Mouse (Mus musculus): ENCODE data around the gene Ptges. TPM values are rescaled to one million over a fixed set of nuclear protein-coding genes. Genes with fewer than 3 reads are reported as not detected.

Ptges gene
- polyA plus RNA-seq, 1 experiment from 2014 or later = 9.1 TPM

GRCm38 (mm10) chr2:30842615-30843014 lies 87.0 kb downstream of the Ptges start:
- 51% methylated on average over 10 of the region's 10 CpGs for WGBS
- ATAC-seq (replicated peaks; ENCODE audit: insufficient number of reproducible peaks, low FRiP score, low TSS enrichment, low read depth) = no peak
- no peak overlapping the region for H3K27ac ChIP-seq (replicated peaks; ENCODE audit: low read depth, low read length)

More at GRCm38 (mm10) chr2:30842615-30843014, 87.0 kb downstream of the Ptges start:
- H3K9ac ChIP-seq (replicated peaks; ENCODE audit: low read length) = no peak overlapping the region
- no peak for DNase-seq (ENCODE audit: low spot score)
- H3K9me3 ChIP-seq (replicated peaks; ENCODE audit: control insufficient read depth, low read length) = no peaks in the 10 kb centered on the region
- H3K4me3 ChIP-seq (ENCODE audit: low read depth, low read length) = no peak overlapping the region
- H3K27me3 ChIP-seq (ENCODE audit: control insufficient read depth, insufficient read depth, low read length) = no peaks in the 10 kb centered on the region
- no peaks in the 10 kb centered on the region for H3K36me3 ChIP-seq (replicated peaks; ENCODE audit: control insufficient read depth, insufficient read depth, low read depth, low read length)
- H3K4me1 ChIP-seq (ENCODE audit: control insufficient read depth, insufficient read depth, low read length) = peaks cover 4% of the 10 kb centered on the region; the same call in 1 of the 2 replicates
- no peak overlapping the region for H3K4me2 ChIP-seq (ENCODE audit: low read depth, low read length)

Other genes with a start within 250 kb of the Ptges start
- 1.8 and 3.6 TPM in 2 replicates for gene 1700001O22Rik, start 126.2 kb downstream of the Ptges start, polyA plus RNA-seq (2014; fragmentation: Nextera tagmentation; extraction: Ambion mirVana)
- gene Ntmt1, start 122.0 kb downstream of the Ptges start, polyA plus RNA-seq (2014; fragmentation: Nextera tagmentation; extraction: Ambion mirVana) = 98.9 and 101 TPM in 2 replicates
- gene Asb6, start 99.5 kb downstream of the Ptges start, polyA plus RNA-seq (2014; fragmentation: Nextera tagmentation; extraction: Ambion mirVana) = 27.6 and 35.7 TPM in 2 replicates
- 106 and 109 TPM in 2 replicates for gene Prrx2, start 94.9 kb downstream of the Ptges start, polyA plus RNA-seq (2014; fragmentation: Nextera tagmentation; extraction: Ambion mirVana)
- 26.0 and 28.4 TPM in 2 replicates for gene Tor1b, start 23.1 kb upstream of the Ptges start, polyA plus RNA-seq (2014; fragmentation: Nextera tagmentation; extraction: Ambion mirVana)
- 84.8 and 86.6 TPM in 2 replicates for gene Tor1a, start 38.1 kb upstream of the Ptges start, polyA plus RNA-seq (2014; fragmentation: Nextera tagmentation; extraction: Ambion mirVana)
- 54.0 and 58.8 TPM in 2 replicates for gene BC005624, start 52.3 kb upstream of the Ptges start, polyA plus RNA-seq (2014; fragmentation: Nextera tagmentation; extraction: Ambion mirVana)
- gene Usp20, start 52.4 kb upstream of the Ptges start, polyA plus RNA-seq (2014; fragmentation: Nextera tagmentation; extraction: Ambion mirVana) = 9.3 and 10.4 TPM in 2 replicates
- 15.9 and 17.9 TPM in 2 replicates for gene Fnbp1, start 212.1 kb upstream of the Ptges start, polyA plus RNA-seq (2014; fragmentation: Nextera tagmentation; extraction: Ambion mirVana)
- gene Gpr107, start 222.5 kb upstream of the Ptges start, polyA plus RNA-seq (2014; fragmentation: Nextera tagmentation; extraction: Ambion mirVana) = 23.1 and 28.6 TPM in 2 replicates